Mouse (Mus musculus) midbrain, embryonic 15.5 days (tissue): ENCODE data around the gene Hspb9. TPM values are rescaled to one million over a fixed set of nuclear protein-coding genes. Genes with fewer than 3 reads are reported as not detected.

Source experiments
- ATAC-seq: fragments of 200-750 bp; cut with Nextera tagmentation; replicated peaks from 2 replicates; pipeline ENCODE4 v1.8.0; 2017; ENCODE audit warnings: moderate TSS enrichment
- H3K27ac ChIP-seq: fragments of 300-500 bp; sonication (generic); 2 replicates; pipeline ENCODE4 v1.5.1; 2015; ENCODE audit warnings: mild to moderate bottlenecking, inconsistent platforms
- H3K27me3 ChIP-seq: fragments of 300-500 bp; sonication (generic); replicated peaks from 2 replicates; pipeline ENCODE4 v1.6.1; 2015; ENCODE audit warnings: inconsistent platforms
- H3K36me3 ChIP-seq: fragments of 300-500 bp; sonication (generic); replicated peaks from 2 replicates; pipeline ENCODE4 v1.6.1; 2015; ENCODE audit warnings: inconsistent platforms
- H3K4me1 ChIP-seq: fragments of 300-500 bp; sonication (generic); 2 replicates; pipeline ENCODE4 v1.6.1; 2015; ENCODE audit warnings: inconsistent platforms
- H3K4me2 ChIP-seq: fragments of 300-500 bp; sonication (generic); 2 replicates; pipeline ENCODE4 v1.6.1; 2015; ENCODE audit warnings: inconsistent platforms, mild to moderate bottlenecking, moderate library complexity
- H3K4me3 ChIP-seq: fragments of 300-500 bp; sonication (generic); 2 replicates; pipeline ENCODE4 v1.5.1; 2015; ENCODE audit warnings: mild to moderate bottlenecking, inconsistent platforms
- H3K9ac ChIP-seq: fragments of 300-500 bp; sonication (generic); 2 replicates; pipeline ENCODE4 v1.6.1; 2015; ENCODE audit warnings: mild to moderate bottlenecking, inconsistent platforms
- H3K9me3 ChIP-seq: fragments of 300-500 bp; sonication (generic); 2 replicates; pipeline ENCODE4 v1.6.1; 2016; ENCODE audit warnings: inconsistent platforms
- WGBS: fragments of 180-500 bp; shearing (Covaris S2); methylation state at CpG from one replicate; pipeline ENCODE4 v1.1.7; 2015; ENCODE audit warnings: mixed read lengths; 5-methylcytosine and 5-hydroxymethylcytosine counted together
- polyA plus RNA-seq: library from polyadenylated mRNA; unstranded; fragments of >200 nt; fragmentation: Nextera tagmentation; extraction: Ambion mirVana; gene quantifications from 2 replicates; pipeline ENCODE4 v1.2.1, GENCODE M21; 2015

Gene Hspb9
- polyA plus RNA-seq, 1 experiment from 2014 or later = not detected

GRCm38 (mm10) chr11:100709201-100709810 lies 4.3 kb upstream of the Hspb9 start:
- no peak overlapping the region for H3K4me3 ChIP-seq
- no peak for ATAC-seq
- H3K27ac ChIP-seq = no peak overlapping the region
- H3K9ac ChIP-seq = no peak overlapping the region
- no peaks in the 10 kb centered on the region for H3K9me3 ChIP-seq
- peaks cover 21% of the 10 kb centered on the region for H3K4me1 ChIP-seq
- H3K36me3 ChIP-seq = peaks cover 41% of the 10 kb centered on the region
- H3K27me3 ChIP-seq = no peaks in the 10 kb centered on the region
- no peak overlapping the region for H3K4me2 ChIP-seq
- WGBS = 96% methylated on average over 9 of the region's 9 CpGs

DNA sequence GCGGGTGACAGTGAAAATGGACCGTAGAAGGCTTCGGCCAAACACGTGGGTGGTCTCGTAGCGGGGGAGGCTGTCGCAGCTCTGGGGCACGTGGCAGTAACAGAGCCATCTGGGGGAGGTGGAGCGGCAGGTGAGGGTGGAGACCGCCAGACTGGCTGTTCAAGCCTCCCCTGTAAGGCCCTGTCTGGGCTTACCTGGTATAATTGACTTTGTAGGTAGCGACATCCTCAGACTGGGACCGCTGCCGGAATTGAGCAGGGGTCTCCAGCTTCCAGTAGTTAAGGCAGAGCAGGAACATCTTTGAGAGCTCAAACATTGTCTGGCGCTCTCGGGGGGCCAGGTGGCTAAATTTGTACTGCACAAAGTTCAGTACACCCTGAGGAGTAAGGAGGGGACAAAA lies 3.1 kb upstream of the Hspb9 start:
- 92% methylated on average over 15 of the region's 15 CpGs for WGBS
- peaks cover 43% of the 10 kb centered on the region for H3K36me3 ChIP-seq
- no peak overlapping the region for H3K4me3 ChIP-seq
- H3K4me2 ChIP-seq = no peak overlapping the region
- no peak for ATAC-seq
- H3K27me3 ChIP-seq = no peaks in the 10 kb centered on the region
- no peak overlapping the region for H3K9ac ChIP-seq
- peaks cover 21% of the 10 kb centered on the region for H3K4me1 ChIP-seq
- H3K9me3 ChIP-seq = no peaks in the 10 kb centered on the region
- no peak overlapping the region for H3K27ac ChIP-seq

GRCm38 (mm10) chr11:100710977-100711376 lies 2.7 kb upstream of the Hspb9 start:
- WGBS = 87% methylated on average over 4 of the region's 4 CpGs
- H3K27ac ChIP-seq = no peak overlapping the region
- H3K4me2 ChIP-seq = peak overlapping the region; percentile 84; the same call in 1 of the 2 replicates
- peaks cover 21% of the 10 kb centered on the region for H3K4me1 ChIP-seq
- H3K9ac ChIP-seq = peak overlapping the region; percentile 83
- peaks cover 39% of the 10 kb centered on the region for H3K36me3 ChIP-seq
- no peak for ATAC-seq
- peak overlapping the region; percentile 90; the same call in 1 of the 2 replicates for H3K4me3 ChIP-seq
- no peaks in the 10 kb centered on the region for H3K27me3 ChIP-seq
- H3K9me3 ChIP-seq = no peaks in the 10 kb centered on the region

DNA sequence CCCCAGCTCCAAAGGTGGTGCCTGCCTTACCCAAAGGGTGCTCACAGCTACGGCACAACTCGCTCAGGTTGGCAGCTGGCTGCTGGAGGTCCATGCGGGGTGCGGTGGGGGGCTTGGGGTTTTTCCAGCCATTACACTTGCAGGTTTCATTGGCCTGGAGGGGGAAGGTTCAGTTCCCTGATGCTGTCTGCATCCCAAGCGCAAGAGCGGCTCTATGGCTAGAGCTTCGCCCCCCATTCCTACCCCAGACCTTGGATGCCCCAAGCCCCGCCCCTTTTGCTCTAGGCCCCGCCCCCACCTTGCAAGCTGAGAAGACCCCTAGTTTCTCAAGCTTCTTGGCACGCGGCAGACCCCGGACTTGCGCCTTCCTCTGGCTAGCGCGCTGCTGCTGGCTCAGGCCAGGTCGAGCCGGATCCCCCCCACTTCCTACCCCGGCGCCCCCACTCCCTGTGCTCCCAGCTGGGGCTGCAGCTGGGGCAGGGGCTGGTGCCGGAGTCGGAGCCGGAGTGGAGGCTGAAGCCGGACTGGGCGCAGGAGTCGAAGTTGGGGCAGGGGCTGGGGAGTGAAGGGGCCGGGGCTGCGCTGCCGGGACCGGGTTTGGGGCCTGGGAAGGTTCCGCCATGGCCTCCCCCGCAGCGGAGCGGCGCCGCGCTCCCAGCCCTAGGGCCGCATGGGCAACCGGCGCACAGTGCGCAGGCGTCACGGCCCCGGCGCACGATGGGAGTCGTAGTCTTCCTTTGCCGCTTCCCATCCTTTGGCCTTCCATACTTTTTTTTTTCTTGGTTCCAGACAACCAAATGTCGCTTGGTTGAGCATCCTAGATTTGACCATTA lies 1.7 kb upstream of the Hspb9 start, which contains the start of gene Kat2a:
Kat2a (minus strand) TSS at position 683 of the 833 bp plus-strand sequence.
- H3K9me3 ChIP-seq = no peaks in the 10 kb centered on the region
- H3K4me2 ChIP-seq = peak within 1 kb of the TSS; percentile 84
- no peaks in the 10 kb centered on the region for H3K27me3 ChIP-seq
- peak within 1 kb of the TSS; percentile 90 for H3K4me3 ChIP-seq
- WGBS = under 1% methylated on average over 43 of the region's 48 CpGs
- peak; percentile 93 for ATAC-seq
- H3K9ac ChIP-seq = peak within 1 kb of the TSS; percentile 83
- peak within 1 kb of the TSS; percentile 81 for H3K27ac ChIP-seq
- H3K4me1 ChIP-seq = peaks cover 21% of the 10 kb centered on the region
- peaks cover 35% of the 10 kb centered on the region; the same call in 1 of the 2 replicates for H3K36me3 ChIP-seq

DNA sequence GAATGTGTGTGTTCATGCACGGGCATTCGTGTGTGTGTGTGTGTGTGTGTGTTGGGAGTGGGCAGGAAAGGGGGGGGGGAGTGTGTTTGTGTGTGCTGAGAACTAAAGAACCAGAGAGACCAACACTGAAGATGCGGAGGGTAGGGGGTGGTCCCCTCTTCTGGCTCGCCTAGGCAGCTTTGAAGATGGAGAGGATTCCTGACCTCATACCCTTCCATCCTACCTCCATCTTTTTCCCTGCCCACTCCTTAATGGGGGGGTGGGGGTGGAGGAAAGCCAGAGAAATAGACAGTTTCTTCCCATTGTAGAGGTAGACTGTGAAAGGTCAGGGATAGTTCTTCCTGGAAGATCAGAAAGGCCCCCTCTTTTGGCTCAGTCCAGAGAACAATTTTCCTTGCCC lies 476 bp upstream of the Hspb9 start:
- WGBS = 66% methylated on average over 4 of the region's 4 CpGs

GRCm38 (mm10) chr11:100714534-100714915 lies 875 bp downstream of the Hspb9 start:
- peaks cover 21% of the 10 kb centered on the region for H3K4me1 ChIP-seq
- no peak overlapping the region for H3K27ac ChIP-seq
- H3K36me3 ChIP-seq = peaks cover 27% of the 10 kb centered on the region
- no peak overlapping the region for H3K4me2 ChIP-seq
- peak overlapping the region; percentile 6; the same call in 1 of the 2 replicates for H3K9ac ChIP-seq
- no peaks in the 10 kb centered on the region for H3K9me3 ChIP-seq
- no peaks in the 10 kb centered on the region for H3K27me3 ChIP-seq
- WGBS = 51% methylated on average over 6 of the region's 6 CpGs
- ATAC-seq = no peak
- H3K4me3 ChIP-seq = no peak overlapping the region

More for the DNA sequence above, 476 bp upstream of the Hspb9 start:
- Histone ChIP-seq H3K4me2 (peak overlapping the region; percentile 23; the same call in 1 of the 2 replicates), H3K4me1 (peaks cover 21% of the 10 kb centered on the region), H3K27ac (no peak overlapping the region), H3K27me3 (no peaks in the 10 kb centered on the region), H3K36me3 (peaks cover 35% of the 10 kb centered on the region), H3K4me3 (no peak overlapping the region), H3K9ac (0 out of 2 replicates have a peak overlapping the region, but pooled peaks have one; percentile 12), H3K9me3 (no peaks in the 10 kb centered on the region)
- no peak for ATAC-seq

DNA sequence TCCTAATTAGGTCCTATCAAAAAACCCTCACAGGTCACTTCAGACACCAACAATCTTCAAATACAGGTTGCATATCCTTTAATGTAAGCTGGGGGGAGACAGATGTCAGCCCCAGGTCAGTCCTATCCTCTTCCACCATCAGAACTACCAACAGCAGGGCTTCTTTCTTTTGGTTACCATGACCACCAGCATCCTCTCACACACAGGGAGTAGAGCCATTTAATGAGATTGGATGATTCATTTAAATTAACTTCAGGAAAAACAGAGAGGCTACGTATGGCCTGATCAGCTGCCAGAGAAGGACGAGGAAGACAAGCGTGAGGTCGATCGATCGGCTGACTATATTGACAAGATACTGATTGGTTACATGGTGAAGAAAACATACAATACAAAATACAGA lies 1.3 kb downstream of the Hspb9 start:
- Histone ChIP-seq H3K4me3 (no peak overlapping the region), H3K9ac (no peak overlapping the region), H3K27ac (no peak overlapping the region), H3K36me3 (peaks cover 27% of the 10 kb centered on the region), H3K4me2 (no peak overlapping the region), H3K27me3 (no peaks in the 10 kb centered on the region), H3K9me3 (no peaks in the 10 kb centered on the region), H3K4me1 (peaks cover 21% of the 10 kb centered on the region)
- no peak for ATAC-seq
- WGBS = 75% methylated on average over 6 of the region's 6 CpGs

DNA sequence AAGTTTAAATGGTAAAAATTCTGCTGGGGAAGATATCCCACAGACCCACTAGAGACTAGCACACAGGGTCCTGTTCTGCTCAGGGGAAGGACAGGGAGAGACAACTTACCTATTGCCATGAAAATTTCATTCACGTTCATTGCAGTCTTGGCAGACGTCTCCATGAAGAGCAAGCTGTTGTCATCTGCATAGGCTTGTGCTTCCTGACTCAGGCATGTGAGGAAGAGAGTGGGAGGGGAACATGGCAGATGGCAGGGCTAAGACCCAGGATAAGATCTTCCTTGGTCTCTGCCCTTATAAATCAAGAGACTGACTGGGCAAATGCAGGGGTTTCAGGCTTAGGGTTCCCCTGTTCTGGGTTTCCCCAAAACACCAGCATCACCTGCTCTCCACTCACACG lies 3.0 kb downstream of the Hspb9 start:
- WGBS = 87% methylated on average over 3 of the region's 3 CpGs
- no peak for ATAC-seq
- no peak overlapping the region; the same call in 1 of the 2 replicates for H3K9ac ChIP-seq

GRCm38 (mm10) chr11:100718462-100718861 lies 4.8 kb downstream of the Hspb9 start:
- WGBS = 94% methylated on average over 7 of the region's 7 CpGs

More for the DNA sequence above, 3.0 kb downstream of the Hspb9 start:
- H3K27ac ChIP-seq = no peak overlapping the region
- no peaks in the 10 kb centered on the region for H3K27me3 ChIP-seq
- peaks cover 16% of the 10 kb centered on the region for H3K4me1 ChIP-seq
- H3K4me2 ChIP-seq = no peak overlapping the region
- H3K9me3 ChIP-seq = no peaks in the 10 kb centered on the region
- H3K4me3 ChIP-seq = no peak overlapping the region
- peaks cover 22% of the 10 kb centered on the region for H3K36me3 ChIP-seq

DNA sequence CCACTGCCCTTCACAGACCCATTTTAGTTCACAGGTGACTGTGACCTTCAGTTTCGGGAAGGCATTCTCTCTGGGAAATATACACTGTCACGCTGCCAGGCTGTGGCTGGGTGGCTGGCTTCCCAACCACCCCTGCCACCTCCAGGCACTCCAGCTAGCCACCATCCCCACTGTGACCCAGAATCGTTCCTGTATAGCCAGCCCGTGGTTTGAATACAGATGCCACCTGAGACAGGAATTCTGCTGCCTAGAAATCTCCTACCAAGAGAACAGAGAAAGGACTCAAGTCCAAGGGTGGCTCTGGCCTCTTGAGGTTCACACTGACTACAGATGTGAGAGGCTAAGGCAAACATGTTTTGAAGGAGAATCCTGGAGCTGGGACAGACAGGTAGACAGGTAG lies 5.2 kb downstream of the Hspb9 start:
- H3K4me3 ChIP-seq = no peak overlapping the region
- H3K4me1 ChIP-seq = peaks cover 18% of the 10 kb centered on the region
- no peak overlapping the region for H3K9ac ChIP-seq
- no peaks in the 10 kb centered on the region for H3K9me3 ChIP-seq
- no peak overlapping the region for H3K27ac ChIP-seq
- H3K27me3 ChIP-seq = no peaks in the 10 kb centered on the region
- 91% methylated on average over 4 of the region's 4 CpGs for WGBS
- peaks cover 22% of the 10 kb centered on the region for H3K36me3 ChIP-seq
- H3K4me2 ChIP-seq = no peak overlapping the region
- ATAC-seq = no peak

More at GRCm38 (mm10) chr11:100718462-100718861, 4.8 kb downstream of the Hspb9 start:
- Histone ChIP-seq H3K27ac (no peak overlapping the region), H3K9me3 (no peaks in the 10 kb centered on the region), H3K4me1 (peaks cover 22% of the 10 kb centered on the region), H3K9ac (no peak overlapping the region), H3K27me3 (no peaks in the 10 kb centered on the region), H3K36me3 (peaks cover 22% of the 10 kb centered on the region), H3K4me2 (no peak overlapping the region), H3K4me3 (no peak overlapping the region)
- no peak for ATAC-seq

DNA sequence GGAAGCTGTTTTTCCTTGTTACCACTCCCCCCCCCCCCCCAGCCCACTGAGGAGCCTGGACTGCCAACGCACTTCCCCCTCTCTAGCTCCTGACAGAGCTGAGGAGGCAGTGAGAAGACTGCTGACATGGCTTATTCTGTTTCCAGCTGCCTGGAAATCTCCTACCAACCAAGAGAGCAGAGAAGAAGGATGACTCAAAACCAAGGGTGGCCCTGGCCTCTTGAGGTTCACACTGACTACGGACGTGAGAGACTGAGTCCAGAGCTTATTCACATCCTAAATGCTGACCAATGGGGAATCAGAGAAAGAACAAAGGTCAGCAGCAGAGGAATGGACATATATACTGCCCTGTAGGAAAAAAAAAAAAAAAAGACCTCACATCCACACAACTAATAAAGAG lies 5.7 kb downstream of the Hspb9 start:
- no peak for ATAC-seq
- Histone ChIP-seq H3K27ac (no peak overlapping the region), H3K4me1 (peaks cover 14% of the 10 kb centered on the region; the same call in 1 of the 2 replicates), H3K36me3 (peaks cover 22% of the 10 kb centered on the region), H3K9ac (no peak overlapping the region), H3K4me3 (no peak overlapping the region), H3K27me3 (no peaks in the 10 kb centered on the region), H3K9me3 (no peaks in the 10 kb centered on the region), H3K4me2 (no peak overlapping the region)
- 90% methylated on average over 3 of the region's 3 CpGs for WGBS

DNA sequence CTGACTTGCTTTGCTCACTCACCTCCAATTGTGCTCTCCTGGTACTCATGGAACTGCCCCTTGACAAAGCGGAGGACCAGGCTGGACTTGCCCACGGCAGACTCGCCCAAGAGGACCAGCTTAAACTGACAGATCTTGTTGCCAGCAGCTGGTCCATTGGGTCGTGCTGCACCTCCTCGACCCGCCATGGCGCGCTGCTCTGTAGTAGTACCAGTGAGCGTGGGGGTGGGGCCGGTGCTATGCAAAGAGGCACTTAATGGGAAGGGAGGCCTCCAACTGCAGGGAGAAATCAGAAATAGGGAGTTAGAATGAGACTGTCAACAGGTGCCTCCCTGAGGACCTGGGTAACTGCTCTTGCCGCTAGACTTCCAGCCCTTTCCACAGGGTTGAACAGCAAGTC lies 6.2 kb downstream of the Hspb9 start:
- Histone ChIP-seq H3K4me1 (peaks cover 14% of the 10 kb centered on the region; the same call in 1 of the 2 replicates), H3K36me3 (peaks cover 22% of the 10 kb centered on the region), H3K27ac (no peak overlapping the region; the same call in 1 of the 2 replicates), H3K27me3 (no peaks in the 10 kb centered on the region), H3K4me2 (no peak overlapping the region), H3K9ac (no peak overlapping the region), H3K9me3 (no peaks in the 10 kb centered on the region), H3K4me3 (no peak overlapping the region)
- WGBS = 86% methylated on average over 11 of the region's 11 CpGs
- ATAC-seq = no peak
